Mouse (Mus musculus): ENCODE results near the gene Eln.

Eln gene

DNA sequence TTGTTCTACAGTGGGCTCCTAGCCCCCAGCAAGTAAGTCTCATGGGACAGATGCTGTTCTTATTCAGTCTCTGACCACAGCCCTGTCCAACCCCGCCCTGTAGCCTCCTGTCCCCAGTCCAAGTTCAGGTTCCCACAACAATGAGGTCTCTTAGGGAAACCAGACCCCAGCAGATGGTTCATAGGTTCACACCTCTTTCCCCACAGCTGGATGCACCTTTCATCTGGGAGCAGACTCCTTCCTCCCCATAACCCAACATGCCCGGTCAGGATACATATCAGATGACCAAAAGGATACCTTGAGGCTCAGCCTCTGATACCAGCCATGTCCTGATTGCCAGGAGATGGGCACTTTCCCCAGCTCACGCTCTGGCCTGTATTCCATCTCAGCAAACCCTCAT lies 1.3 kb downstream of the Eln start:
- in situ Hi-C loops (cut with MseI, MboI): no loop called here

DNA sequence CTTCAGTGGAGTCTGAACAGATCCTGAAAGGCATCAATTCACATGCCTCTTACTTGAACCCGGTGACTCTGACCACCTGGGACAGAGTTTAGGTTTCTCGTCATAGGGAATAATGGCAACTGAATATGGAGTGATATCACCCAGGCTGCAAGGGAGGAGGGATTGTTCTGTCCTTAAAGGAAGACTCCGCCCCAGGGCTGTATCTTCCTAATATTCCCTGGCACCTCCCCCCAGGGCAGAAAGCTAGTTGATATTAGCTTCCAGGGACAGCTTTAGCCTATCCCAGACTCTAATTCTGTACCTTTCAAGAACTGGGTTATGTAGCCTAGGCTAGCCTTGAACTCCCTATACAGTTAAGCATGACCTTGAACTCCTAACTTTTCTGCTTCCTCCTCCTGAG lies 2.1 kb downstream of the Eln start:
- in situ Hi-C loops (cut with MseI, MboI): no loop called here

DNA sequence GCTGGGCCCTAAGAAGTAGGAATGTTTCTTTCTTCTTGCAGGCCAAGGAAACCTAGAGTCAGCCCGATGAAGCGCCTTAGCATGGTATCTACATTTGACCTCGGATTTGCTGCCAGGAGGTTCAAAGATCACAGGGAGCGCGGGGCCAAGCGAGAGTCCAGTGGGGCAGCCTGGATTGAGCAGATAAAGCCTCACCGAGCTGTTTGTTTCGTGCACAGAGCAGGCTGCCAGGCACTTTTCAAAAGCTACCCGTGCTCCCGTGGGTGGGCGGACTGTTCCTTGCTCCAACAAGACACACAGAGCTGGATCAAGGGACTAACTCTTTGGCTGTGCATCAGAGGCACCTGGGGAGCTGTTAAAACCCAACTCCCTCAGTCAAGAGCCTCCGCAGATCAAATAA lies 3.1 kb downstream of the Eln start:
- in situ Hi-C loops (cut with MseI, MboI): no loop called here

DNA sequence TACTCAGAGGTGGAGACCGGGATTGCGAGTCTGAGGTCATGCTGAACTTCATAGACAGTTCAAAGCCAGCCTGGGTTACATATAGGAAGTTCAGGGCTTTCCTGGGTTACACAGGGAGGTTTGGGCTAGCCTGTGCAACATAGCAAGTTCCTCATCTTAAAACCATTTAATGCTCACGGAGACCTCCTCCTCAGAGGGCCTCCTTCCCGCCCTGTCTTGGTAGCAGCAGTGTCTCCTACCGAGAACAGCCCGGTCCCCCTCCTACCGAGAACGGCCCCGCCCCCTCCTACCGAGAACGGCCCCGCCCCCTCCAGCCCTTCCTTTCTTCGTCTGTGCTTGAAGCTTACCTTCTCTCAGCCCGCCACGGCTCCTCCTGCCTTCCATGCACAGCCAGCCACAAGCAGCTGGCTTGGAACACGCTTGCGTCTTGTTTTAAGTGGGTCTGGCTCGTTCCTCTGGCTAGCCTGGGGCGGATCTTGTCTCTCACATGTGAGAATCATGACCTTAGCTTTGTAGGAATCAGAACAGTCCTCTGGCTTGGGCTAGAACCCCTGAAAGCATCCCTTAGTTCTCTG lies 4.8 kb downstream of the Eln start:
- in situ Hi-C loops (cut with MseI, MboI): no loop called here

DNA sequence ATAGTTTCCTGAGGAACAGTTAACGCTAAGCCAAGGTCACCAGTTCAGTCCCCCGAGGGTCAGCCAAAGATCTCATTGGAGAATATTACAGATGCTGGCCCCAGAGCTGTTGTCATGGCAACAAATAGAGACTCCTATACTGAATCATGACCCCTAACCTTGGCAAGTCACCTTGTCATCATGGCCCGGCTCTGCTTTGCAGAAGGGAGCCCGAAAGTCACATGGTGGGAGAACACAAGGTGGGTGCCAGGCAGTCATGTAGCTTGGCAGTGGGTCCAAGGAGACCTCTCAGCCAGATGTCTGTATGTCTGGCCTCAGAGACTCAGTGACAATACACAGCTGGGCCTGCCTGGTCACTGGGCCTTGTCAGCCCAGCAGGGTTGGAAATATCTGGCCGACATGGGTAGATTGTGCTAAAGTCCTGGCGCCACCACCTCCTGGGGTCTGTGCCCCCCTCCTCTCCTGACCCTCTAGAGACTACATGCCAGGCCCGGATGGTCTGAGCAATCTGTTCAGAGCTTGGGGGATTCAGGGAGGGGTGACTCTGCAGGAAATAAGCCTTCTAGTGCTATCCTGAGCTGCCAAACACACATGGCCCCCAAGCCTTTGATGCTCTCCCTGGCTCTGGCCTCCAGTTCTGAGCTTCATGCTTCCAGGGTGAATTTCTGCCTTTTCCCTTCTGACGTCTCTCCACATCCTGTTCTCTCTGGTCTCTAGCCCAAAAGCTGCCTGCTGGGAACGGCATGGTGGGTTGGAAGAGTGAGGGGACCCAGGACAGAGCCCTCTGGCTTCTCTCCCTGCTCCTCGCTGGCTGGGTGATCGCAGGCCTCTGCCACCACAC lies 6.4 kb downstream of the Eln start:
- in situ Hi-C loops (cut with MseI, MboI): no loop called here

DNA sequence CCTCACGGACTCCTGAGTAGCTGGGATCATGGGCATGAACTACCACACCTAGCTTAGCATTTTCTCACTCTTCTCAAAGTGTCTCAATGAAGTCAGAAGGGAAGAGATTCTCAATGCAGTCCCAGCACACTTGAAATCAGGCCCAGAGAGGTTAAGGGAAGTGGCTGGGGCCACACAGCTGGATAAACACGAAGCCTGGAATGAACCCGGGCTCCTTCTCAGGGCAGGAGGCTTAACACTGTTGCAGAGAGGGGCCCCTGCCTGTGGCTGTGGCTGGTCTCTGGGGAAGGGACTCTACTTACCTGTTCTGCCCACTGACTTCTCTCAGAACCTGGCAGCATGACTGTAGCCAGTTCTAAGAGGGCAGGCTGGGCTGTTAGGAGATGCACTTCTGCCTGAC lies 7.2 kb downstream of the Eln start:
- in situ Hi-C loops (cut with MseI, MboI): no loop called here

DNA sequence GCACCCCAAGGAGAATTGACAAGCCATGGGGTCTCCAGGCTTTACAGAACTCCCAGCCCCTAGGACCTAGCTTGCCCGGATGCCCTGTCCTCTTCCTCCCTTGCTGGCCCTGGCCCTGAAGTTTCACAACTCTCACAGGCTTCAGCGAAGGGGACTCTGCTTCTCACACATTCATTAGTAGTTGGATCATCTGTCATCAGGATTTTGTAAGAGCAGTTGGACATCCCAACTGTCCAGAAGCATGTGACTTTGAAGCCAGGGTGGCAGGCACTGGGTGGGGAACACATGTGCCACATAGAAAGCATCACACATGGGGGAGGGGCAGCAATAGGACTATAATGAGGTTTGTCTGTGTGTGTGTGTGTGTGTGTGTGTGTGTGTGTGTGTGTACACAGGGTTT lies 12.2 kb downstream of the Eln start:
- in situ Hi-C loops (cut with MseI, MboI): no loop called here

DNA sequence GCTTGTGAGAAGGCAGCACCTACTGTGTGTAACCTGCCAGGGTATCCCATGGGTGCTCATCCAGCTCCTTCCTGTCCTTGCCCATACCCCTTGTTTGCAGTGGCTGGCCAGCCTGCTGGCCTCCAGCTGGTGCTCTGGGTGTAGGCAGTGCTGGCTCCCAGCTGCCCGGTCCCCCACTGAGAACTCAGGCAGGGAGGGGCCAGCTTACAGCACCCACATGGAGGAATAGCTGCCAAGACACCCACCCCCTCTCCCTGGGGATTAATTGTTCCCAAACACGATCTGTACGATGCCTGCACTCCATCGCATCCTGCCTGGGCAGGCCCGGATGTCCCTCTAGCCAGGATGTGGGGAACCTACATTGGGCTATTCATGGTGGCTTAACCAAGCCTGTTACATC lies 13.1 kb downstream of the Eln start:
- in situ Hi-C loops (cut with MseI, MboI): no loop called here

DNA sequence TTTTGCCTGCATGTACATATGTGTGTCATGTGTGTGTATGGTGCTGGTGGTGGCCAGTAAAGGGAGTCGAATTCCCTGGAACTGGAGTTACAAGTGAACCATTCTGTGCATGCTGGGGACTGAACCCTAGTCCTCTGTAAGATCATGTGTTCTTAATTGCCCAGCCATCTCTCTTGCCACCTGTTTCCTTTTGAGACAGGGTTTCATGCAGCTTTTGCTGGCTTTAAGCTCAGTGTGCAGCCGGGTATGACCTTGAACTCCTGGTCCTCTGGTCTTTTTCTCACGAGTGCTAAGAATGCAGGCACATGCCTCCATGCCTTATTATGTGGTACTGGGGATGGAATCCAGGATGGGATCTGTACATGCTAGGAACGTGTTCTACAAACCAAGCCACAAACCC lies 13.9 kb downstream of the Eln start:
- in situ Hi-C loops (cut with MseI, MboI): no loop called here

DNA sequence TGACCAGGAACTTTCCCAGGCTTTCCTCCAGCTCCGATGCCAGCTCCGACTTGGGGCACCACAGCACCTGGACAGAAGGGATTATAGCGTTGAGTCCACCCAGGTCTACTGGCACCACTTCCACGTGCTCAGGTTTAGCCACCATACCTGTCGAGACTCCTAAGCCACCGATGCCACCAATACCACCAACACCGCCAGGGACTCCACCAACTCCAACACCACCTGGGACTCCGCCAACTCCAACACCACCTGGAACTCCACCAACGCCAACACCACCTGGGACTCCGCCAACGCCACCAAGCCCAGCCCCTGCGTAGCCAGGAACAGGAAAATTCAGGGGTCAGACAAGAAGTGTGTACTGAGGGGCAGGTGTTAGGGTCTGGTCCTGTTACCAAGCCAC lies 18.0 kb downstream of the Eln start:
- in situ Hi-C loops (cut with MseI, MboI): no loop called here

DNA sequence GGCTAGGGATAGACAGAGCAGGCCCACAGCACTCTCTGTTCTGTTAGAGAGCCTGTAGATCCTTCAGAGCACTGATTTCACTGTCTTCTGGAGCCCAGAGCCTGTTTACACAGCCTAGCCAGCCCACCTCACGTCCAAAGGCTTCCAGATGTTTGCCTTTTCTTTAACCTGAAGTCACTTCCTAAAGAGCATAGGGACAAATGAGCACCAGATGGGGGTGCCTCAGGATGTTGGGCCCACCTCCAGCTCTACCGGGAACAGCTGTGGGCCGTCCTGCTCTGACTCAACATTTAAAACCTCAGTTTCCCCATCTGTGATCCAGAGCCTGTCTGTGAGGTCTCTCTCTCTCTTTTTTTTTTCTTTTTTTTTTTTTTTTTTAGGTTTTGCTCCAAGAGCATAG lies 18.6 kb downstream of the Eln start:
- in situ Hi-C loops (cut with MseI, MboI): no loop called here

DNA sequence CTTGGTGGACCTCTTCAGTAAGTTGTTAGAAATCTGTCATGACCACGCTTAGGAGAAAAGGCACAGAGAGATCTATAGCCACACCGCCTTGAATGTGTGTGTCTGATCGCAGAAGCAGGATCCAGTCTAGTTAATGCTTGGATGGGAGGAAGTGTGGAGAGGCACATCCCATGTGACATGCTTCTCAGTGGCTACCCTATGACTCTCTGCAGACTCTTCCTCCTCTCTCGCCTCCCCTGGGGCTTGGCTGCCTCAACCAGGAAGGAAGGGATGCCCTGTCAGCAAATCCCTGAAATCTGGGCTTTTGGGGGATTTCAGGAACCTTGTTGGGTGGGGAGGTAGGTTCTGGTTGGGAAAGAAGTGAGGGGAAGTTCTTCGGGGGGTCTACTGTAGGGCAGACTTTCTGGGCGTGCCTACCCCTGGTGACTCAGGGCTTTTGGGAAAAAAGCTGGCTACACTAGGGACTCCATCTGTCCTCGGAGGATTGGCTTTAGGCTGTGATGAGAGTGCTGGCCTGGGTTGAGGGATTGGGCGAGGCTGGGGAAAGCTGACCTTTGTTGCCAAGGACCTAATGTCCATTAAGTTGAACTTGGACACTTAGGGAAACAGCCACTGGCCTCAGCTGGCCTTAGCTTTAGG lies 20.0 kb downstream of the Eln start:
- in situ Hi-C loops (cut with MseI, MboI): no loop called here

DNA sequence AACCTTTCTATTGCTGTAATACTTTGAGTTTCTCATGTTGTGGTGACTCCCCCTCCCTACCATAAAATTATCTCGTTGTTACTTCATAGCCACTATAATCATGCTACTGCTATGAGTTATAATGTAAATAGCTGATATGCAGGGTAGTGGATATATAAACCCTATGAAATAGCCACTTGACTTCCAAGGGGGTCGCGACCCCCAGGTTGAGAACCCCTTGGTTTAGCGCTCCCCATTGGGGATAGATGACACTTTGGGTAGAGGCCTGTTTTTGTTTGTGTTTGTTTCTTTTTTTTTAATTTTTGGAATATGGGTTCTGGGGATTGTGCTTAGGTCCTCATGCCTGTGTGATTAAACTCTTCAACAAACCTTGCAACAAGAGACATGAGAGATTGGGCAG lies 21.8 kb downstream of the Eln start:
- in situ Hi-C loops (cut with MseI, MboI): no loop called here

DNA sequence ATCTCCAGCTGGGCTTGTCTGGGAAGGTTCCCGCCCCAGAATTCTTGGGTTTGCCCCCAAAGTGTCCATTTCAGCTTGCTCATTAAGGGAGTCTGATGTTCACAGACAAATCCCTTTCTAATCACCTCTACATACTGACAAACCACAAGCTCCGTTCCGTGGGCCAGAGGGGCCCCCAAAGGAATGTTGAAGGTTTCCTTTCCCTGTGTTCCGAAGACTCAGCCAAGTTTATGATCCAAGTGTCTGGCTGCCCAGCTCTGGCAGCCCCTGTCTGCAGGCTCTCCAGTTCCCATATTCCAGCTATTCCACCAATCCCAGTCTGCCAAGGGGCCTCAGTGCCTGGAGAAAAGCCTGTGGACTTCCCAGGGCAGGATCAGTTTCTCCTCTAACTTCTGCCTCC lies 27.1 kb downstream of the Eln start:
- in situ Hi-C loops (cut with MseI, MboI): no loop called here

DNA sequence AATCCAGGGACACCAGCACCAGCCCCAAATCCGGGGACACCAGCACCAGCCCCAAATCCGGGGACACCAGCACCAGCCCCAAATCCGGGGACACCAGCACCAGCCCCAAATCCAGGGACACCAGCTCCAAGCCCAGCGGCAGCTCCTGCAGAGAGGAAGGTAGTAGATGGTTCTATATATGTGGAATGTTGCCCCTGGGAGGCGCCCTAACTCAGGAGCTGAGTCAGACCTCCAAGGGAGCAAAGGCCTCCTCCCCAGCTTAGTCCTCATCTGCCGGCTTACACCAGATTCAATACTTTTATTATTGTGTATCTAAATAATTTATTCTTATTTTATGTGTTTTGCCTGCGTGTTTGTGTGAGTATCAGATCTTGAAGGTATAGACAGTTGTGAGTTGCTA lies 36.0 kb downstream of the Eln start:
- in situ Hi-C loops (cut with MseI, MboI): no loop called here

DNA sequence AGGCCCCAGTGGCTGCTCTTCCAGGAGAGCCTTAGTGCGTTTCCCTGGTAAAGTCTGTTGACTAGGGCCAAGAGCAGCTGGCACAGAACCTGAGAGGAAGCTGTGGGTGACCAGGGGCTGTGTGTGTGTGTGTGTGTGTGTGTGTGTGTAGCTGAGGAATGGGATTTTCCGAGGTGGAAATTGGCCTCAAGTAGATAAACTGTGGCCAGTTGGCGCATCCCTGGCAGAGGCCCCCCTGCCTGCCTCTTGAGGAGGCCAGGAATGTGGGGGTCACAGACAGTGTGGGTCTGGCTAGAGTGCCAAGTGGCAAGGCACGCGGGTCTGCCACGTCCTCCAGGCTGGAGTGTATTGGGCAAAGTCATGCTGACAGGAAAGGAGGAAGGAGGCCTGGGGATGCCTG lies 37.8 kb downstream of the Eln start:
- in situ Hi-C loops (cut with MseI, MboI): loop anchor here in 1 of 2 experiments (10.0 kb wide), 1 partner anchor 54 kb away; no protein-coding TSS in a partner anchor

DNA sequence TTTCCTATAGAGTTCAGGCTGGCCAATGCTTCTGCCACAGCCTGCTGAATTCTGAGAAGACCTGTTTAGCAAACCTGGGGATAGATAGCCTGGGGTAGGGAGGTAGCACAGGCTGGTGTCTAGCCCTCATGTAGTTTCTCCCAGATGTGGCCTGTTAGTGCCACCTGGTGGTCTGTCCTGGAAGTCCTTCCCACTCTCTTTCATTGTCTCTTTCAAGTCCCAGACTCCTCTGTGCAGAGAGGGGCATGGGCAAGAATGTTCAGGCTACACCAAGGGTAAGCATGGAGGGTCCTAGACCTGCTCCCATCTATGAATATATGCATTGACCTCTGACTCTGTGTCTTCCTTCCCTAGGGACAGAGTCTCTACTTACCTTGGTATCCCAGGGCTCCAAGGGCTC lies 43.0 kb downstream of the Eln start:
- in situ Hi-C loops (cut with MseI, MboI): loop anchor here in 1 of 2 experiments (10.0 kb wide), 1 partner anchor 49 kb away; no protein-coding TSS in a partner anchor

DNA sequence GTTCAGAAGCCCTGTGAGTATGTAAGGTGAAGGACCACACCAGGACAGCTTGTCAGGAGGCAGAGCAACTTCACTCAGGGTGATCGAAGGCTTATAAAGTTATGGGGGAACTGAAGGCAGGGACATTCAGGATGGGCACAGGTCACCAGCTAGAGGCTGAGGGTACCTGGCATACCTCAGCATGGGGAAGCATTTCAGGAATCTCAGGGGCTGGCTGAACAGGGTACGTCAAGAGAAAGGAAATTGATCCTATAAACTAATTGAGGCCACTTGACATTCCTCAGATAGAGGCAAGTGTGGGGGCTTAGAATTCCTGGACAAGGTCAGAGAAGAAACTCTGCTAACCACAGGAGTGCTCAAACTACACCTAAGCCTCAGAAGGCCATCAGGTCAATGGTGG lies 51.6 kb downstream of the Eln start:
- in situ Hi-C loops (cut with MseI, MboI): no loop called here

DNA sequence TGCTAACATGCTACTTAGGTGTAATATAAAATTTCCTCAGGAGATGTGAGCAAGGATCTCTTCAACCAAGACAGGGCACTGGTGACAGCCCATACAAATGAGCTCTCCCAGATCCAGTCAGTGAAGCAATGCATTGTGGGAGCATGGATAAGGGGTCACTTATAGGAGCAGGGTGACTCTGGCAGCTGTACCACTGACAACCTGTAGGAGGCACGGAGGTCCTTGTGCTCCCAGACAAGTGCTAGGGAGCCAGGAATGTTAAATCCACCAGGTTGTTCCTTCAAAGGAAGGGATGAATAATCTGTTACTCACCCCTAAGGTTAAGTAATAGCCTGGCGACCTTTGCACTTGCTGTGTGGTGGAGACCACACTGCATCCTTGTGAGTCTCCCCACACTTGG lies 52.0 kb downstream of the Eln start:
- in situ Hi-C loops (cut with MseI, MboI): no loop called here

DNA sequence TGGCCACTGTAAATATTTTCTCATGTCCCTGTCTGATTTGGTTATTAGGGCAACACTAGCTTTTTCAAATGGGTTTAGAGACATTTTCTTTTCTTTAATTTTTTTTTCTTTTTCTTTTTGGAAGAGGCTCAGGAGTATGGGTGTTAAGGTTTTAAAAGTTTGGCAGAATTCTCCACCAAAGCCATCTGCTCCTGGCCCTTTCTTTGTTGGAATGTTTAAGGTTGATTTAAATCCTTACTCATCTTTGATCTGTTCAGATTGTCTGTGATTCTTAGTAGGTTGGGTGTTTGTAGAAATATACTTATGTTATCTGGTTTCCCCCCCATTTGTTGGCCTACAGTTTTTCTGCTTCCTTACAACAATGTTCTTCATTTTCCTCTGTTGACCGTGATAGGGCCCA lies 54.4 kb downstream of the Eln start:
- in situ Hi-C loops (cut with MseI, MboI): no loop called here

DNA sequence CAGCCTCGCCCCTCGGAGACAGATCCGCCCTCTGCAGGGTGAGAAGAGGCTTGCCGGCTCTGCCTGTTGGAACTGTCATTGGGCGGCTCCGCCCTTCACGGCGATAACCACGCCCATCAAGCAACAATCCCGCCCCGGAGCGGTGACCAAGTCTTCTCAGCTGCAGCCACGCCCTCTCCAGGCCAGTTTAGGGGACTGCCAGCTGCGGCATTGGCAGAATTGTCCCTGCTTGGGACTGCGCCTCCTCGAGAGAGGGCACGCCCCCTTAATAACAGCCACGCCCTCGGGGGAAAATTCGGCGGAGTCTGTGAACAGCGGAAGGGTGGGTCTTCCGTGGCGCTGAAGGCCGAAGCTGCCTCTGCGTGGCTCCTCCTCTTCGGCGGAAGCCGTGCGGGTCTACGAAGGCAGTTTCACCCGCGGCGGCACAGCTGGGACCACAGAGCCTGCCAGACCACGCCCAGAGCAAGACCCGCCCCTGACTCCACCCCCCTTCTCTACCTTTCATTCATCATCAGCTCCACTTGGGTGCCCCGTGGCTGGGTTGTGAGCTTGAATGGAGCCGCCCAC lies 58.3 kb downstream of the Eln start:
- in situ Hi-C loops (cut with MseI, MboI): no loop called here

DNA sequence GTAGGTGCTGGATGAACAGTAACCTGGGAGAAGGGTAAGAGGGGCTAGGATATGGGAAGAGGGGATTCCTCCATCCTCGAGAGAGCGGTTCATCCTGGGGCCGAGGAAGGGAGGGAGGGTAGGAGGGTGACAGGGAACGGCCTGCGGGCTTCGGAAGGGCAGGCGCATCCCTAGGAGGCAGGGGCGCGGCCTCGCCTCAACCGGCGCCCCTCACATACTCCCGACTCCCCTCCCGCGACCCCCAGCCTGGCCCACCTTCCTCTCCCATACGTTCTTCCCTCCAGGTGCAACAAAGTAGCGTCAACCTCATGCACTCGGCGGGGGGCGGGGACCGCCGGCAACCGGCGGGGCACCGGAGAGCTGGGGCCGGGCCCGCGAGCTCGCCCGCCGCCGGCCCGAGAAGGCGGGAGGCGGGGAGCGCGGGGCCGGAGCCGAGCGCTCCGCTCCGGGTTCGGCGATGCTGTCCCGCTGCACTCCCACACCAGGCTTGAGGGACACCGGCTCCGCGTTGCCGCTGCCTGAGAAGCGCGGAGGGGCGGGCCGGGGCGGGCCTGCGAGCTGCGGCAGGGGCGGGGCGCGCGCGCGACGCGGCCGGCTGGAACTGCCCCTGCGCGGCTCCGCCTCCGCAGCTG lies 58.9 kb downstream of the Eln start, which contains the start of gene Limk1:
Limk1 (minus strand) TSS at position 513 of the 632 bp plus-strand sequence.
- in situ Hi-C loops (cut with MseI, MboI): no loop called here

All from mouse trophoblast stem cell (cell line).